Mouse (Mus musculus) E14TG2a.4 (cell line): ENCODE measurements around the gene Lmna.

Experiments
- CTCF ChIP-seq: conservative IDR thresholded peaks from 2 replicates; pipeline ENCODE4 v1.5.1; 2014; ENCODE audit warnings: low read length
- NANOG ChIP-seq: IDR thresholded peaks from 2 replicates; pipeline ENCODE4 v1.6.1; 2014; ENCODE audit warnings: borderline replicate concordance, low read length, mixed read lengths

DNA sequence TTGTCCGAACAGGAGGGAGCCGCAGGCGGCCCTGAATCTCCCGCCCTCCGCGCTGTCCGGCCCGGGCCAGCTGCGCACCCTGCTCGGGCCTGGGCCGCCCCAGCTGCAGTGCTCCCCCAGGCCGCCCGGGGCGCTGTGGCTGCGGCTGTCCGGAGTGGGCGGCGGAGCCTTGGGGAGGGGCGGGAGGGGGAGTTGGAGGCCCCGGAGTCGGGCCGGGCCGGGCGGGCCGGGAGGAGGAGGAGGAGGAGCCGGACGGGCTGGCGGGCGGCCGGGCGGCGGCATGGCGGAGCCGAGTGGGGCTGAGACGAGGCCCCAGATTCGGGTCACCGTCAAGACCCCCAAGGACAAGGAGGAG lies 43.7 kb upstream of the Lmna start, which contains the start of gene Ubqln4:
- no peak for TF ChIP-seq CTCF
- TF ChIP-seq NANOG, result no peak
